Mouse (Mus musculus) heart, postnatal 25 days (tissue): Measurements from ENCODE around the gene Map3k9. TPM values are rescaled to one million over a fixed set of nuclear protein-coding genes. Genes with fewer than 3 reads are reported as not detected.

ENCODE experiments used
- DNase-seq: peaks from one replicate; pipeline ENCODE4 v3.0.0; 2022; ENCODE audit warnings: low spot score
- intact Hi-C: fragments of 180-260 bp; cut with DNase I; formaldehyde crosslinking; loops from one replicate; pipeline ENCODE4 v1.15.1; 2025
- total RNA-seq, 2 experiments: library from RNA; stranded (reverse); gene quantifications; 2 replicates each; pipeline ENCODE4 v1.2.3; 2021

Gene Map3k9
- total RNA-seq, 2 experiments from 2014 or later = 0.25 to 0.29 TPM

GRCm38 (mm10) chr12:81788672-81789084, 7.7 kb upstream of the Map3k9 start:
- peak; percentile 75 for DNase-seq
- intact Hi-C loops = loop anchor here (1.0 kb wide), 1 partner anchor 168 kb away; no protein-coding TSS in a partner anchor

- no peak for DNase-seq
- intact Hi-C loops = no loop called here
These were observed 6.3 kb upstream of the Map3k9 start for GRCm38 (mm10) chr12:81787262-81787661.

GRCm38 (mm10) chr12:81783301-81783700, 2.3 kb upstream of the Map3k9 start:
- intact Hi-C loops = no loop called here
- DNase-seq = no peak

- intact Hi-C loops = no loop called here
- DNase-seq = no peak
These were observed 1.6 kb upstream of the Map3k9 start for GRCm38 (mm10) chr12:81782606-81783005.

GRCm38 (mm10) chr12:81780271-81781093, 493 bp downstream of the Map3k9 start:
- no peak for DNase-seq
- intact Hi-C loops = no loop called here

GRCm38 (mm10) chr12:81779831-81780230, 1.1 kb downstream of the Map3k9 start:
- intact Hi-C loops = no loop called here
- no peak for DNase-seq

GRCm38 (mm10) chr12:81776191-81776590, 4.8 kb downstream of the Map3k9 start:
- no peak for DNase-seq
- intact Hi-C loops = no loop called here

GRCm38 (mm10) chr12:81775641-81776040, 5.3 kb downstream of the Map3k9 start:
- DNase-seq = no peak
- intact Hi-C loops = no loop called here

GRCm38 (mm10) chr12:81774186-81774585, 6.8 kb downstream of the Map3k9 start:
- no peak for DNase-seq
- intact Hi-C loops = no loop called here

GRCm38 (mm10) chr12:81769458-81769857, 11.5 kb downstream of the Map3k9 start:
- intact Hi-C loops = no loop called here
- DNase-seq = no peak

- DNase-seq = no peak
- intact Hi-C loops = no loop called here
These were observed 15.6 kb downstream of the Map3k9 start for GRCm38 (mm10) chr12:81765386-81765785.

- intact Hi-C loops = no loop called here
- no peak for DNase-seq
These were observed 16.6 kb downstream of the Map3k9 start for GRCm38 (mm10) chr12:81764370-81764769.

GRCm38 (mm10) chr12:81754651-81755050, 26.3 kb downstream of the Map3k9 start:
- peak; percentile 20 for DNase-seq
- intact Hi-C loops = no loop called here

GRCm38 (mm10) chr12:81751116-81751515, 29.9 kb downstream of the Map3k9 start:
- intact Hi-C loops = no loop called here
- DNase-seq = no peak

- no peak for DNase-seq
- intact Hi-C loops = no loop called here
These were observed 32.1 kb downstream of the Map3k9 start for GRCm38 (mm10) chr12:81748918-81749317.

- intact Hi-C loops = no loop called here
- DNase-seq = no peak
These were observed 32.9 kb downstream of the Map3k9 start for GRCm38 (mm10) chr12:81748021-81748576.

GRCm38 (mm10) chr12:81746400-81747024, 34.5 kb downstream of the Map3k9 start:
- DNase-seq = no peak
- intact Hi-C loops = no loop called here

- intact Hi-C loops = no loop called here
- DNase-seq = no peak
These were observed 45.5 kb downstream of the Map3k9 start for GRCm38 (mm10) chr12:81735246-81736070.

- no peak for DNase-seq
- intact Hi-C loops = loop anchor here (10.0 kb wide), 1 partner anchor 1012 kb away; no protein-coding TSS in a partner anchor
These were observed 54.6 kb downstream of the Map3k9 start for GRCm38 (mm10) chr12:81726246-81726822.

- no peak for DNase-seq
- intact Hi-C loops = loop anchor here (10.0 kb wide), 1 partner anchor 1010 kb away; no protein-coding TSS in a partner anchor
These were observed 56.2 kb downstream of the Map3k9 start for GRCm38 (mm10) chr12:81724776-81725175.
